Mouse (Mus musculus) small intestine, adult 2 months (tissue): Measurements from ENCODE around the gene Asprv1. TPM values are rescaled to one million over a fixed set of nuclear protein-coding genes. Genes with fewer than 3 reads are reported as not detected.

Source experiments
- H3K27ac ChIP-seq: fragments of 200-500 bp; 2 replicates; pipeline ENCODE4 v1.5.1; 2012; ENCODE audit warnings: low read depth, low read length, control low read depth, inconsistent platforms; ENCODE audit not compliant: insufficient read depth
- H3K27me3 ChIP-seq: fragments of 200-500 bp; 2 replicates; pipeline ENCODE4 v1.6.1; 2012; ENCODE audit warnings: mild to moderate bottlenecking, moderate library complexity, low read length, inconsistent platforms; ENCODE audit not compliant: control insufficient read depth, insufficient read depth
- H3K36me3 ChIP-seq: fragments of 200-500 bp; 2 replicates; pipeline ENCODE4 v1.6.1; 2012; ENCODE audit warnings: mild to moderate bottlenecking, low read length, control low read depth, inconsistent platforms; ENCODE audit not compliant: control insufficient read depth, insufficient read depth
- H3K4me1 ChIP-seq: fragments of 200-500 bp; 2 replicates; pipeline ENCODE4 v1.6.1; 2012; ENCODE audit warnings: low read length, inconsistent platforms, mixed read lengths; ENCODE audit not compliant: control insufficient read depth, insufficient read depth, insufficient read length
- H3K4me3 ChIP-seq: fragments of 200-500 bp; 2 replicates; pipeline ENCODE4 v1.5.1; 2012; ENCODE audit warnings: low read depth, mild to moderate bottlenecking, control low read depth, inconsistent platforms, low read length, moderate library complexity
- CTCF ChIP-seq: fragments of 200-500 bp; IDR thresholded peaks from 2 replicates; pipeline ENCODE4 v1.5.1; 2012; ENCODE audit warnings: low read depth, mild to moderate bottlenecking, control low read depth, inconsistent platforms, low read length, moderate library complexity, mixed read lengths; ENCODE audit not compliant: insufficient replicate concordance, insufficient read length; ENCODE audit errors: extremely low read depth
- POLR2A ChIP-seq: fragments of 200-500 bp; IDR thresholded peaks from 2 replicates; pipeline ENCODE4 v1.6.1; 2012; ENCODE audit warnings: low read depth, mild to moderate bottlenecking, control low read depth, inconsistent platforms, low read length, moderate library complexity
- WGBS: fragments of 180-500 bp; shearing (Covaris S2); methylation state at CpG from one replicate; pipeline ENCODE4 v1.1.7; 2018; 5-methylcytosine and 5-hydroxymethylcytosine counted together
- polyA plus RNA-seq: library from polyadenylated mRNA; depleted of rRNA; stranded (reverse); fragments of >200 nt; gene quantifications from 2 replicates; pipeline ENCODE4 v1.2.3, GENCODE M21; 2012; rRNA removed

Gene Asprv1
- 0.20 and 0.23 TPM in 2 replicates for polyA plus RNA-seq

- no peak for TF ChIP-seq CTCF
- no peak for TF ChIP-seq POLR2A
- Histone ChIP-seq H3K4me3 (no peak within 1 kb of the TSS), H3K4me1 (peaks cover 14% of the 10 kb centered on the region), H3K27me3 (no peaks in the 10 kb centered on the region), H3K36me3 (no peaks in the 10 kb centered on the region), H3K27ac (no peak within 1 kb of the TSS)
- 66% methylated on average over 10 of the region's 10 CpGs for WGBS
These were observed at the start of gene Asprv1 for GRCm38 (mm10) chr6:86627946-86628345. TSS of gene Asprv1 (plus strand) at chr6:86628164.

GRCm38 (mm10) chr6:86578396-86578795, 49.6 kb upstream of the Asprv1 start:
- Histone ChIP-seq H3K4me1 (peaks cover 15% of the 10 kb centered on the region), H3K4me3 (no peak overlapping the region), H3K27me3 (no peaks in the 10 kb centered on the region), H3K27ac (0 out of 2 replicates have a peak overlapping the region, but pooled peaks have one; percentile 3), H3K36me3 (no peaks in the 10 kb centered on the region)
- WGBS, result 17% methylated on average over 2 of the region's 2 CpGs
- TF ChIP-seq POLR2A, result no peak
- TF ChIP-seq CTCF, result no peak

- WGBS, result 81% methylated on average over 2 of the region's 2 CpGs
- TF ChIP-seq POLR2A (no peak), CTCF (no peak)
- Histone ChIP-seq H3K27ac (no peak overlapping the region), H3K4me3 (no peak overlapping the region), H3K4me1 (peaks cover 24% of the 10 kb centered on the region), H3K36me3 (no peaks in the 10 kb centered on the region), H3K27me3 (no peaks in the 10 kb centered on the region)
These were observed 48.7 kb upstream of the Asprv1 start for GRCm38 (mm10) chr6:86579066-86579784.

GRCm38 (mm10) chr6:86579926-86580325, 48.0 kb upstream of the Asprv1 start:
- 93% methylated on average over 3 of the region's 3 CpGs for WGBS
- no peaks in the 10 kb centered on the region for H3K36me3 ChIP-seq

GRCm38 (mm10) chr6:86583141-86583540, 44.8 kb upstream of the Asprv1 start:
- H3K27ac ChIP-seq, result no peak overlapping the region
- H3K36me3 ChIP-seq, result no peaks in the 10 kb centered on the region

More at GRCm38 (mm10) chr6:86579926-86580325, 48.0 kb upstream of the Asprv1 start:
- TF ChIP-seq CTCF (no peak), POLR2A (no peak)
- H3K4me1 ChIP-seq, result peaks cover 30% of the 10 kb centered on the region
- no peak overlapping the region for H3K4me3 ChIP-seq
- no peaks in the 10 kb centered on the region for H3K27me3 ChIP-seq
- no peak overlapping the region for H3K27ac ChIP-seq

GRCm38 (mm10) chr6:86583601-86584215, 44.3 kb upstream of the Asprv1 start:
- 60% methylated on average over 8 of the region's 8 CpGs for WGBS
- peak overlapping the region; percentile 82; the same call in 1 of the 2 replicates for H3K27ac ChIP-seq
- no peaks in the 10 kb centered on the region for H3K36me3 ChIP-seq
- TF ChIP-seq POLR2A (no peak), CTCF (no peak)
- H3K27me3 ChIP-seq, result no peaks in the 10 kb centered on the region
- H3K4me1 ChIP-seq, result peaks cover 29% of the 10 kb centered on the region
- no peak overlapping the region for H3K4me3 ChIP-seq

More at GRCm38 (mm10) chr6:86583141-86583540, 44.8 kb upstream of the Asprv1 start:
- no peaks in the 10 kb centered on the region for H3K27me3 ChIP-seq
- WGBS, result 95% methylated on average over 3 of the region's 3 CpGs
- TF ChIP-seq POLR2A (no peak), CTCF (no peak)
- no peak overlapping the region for H3K4me3 ChIP-seq
- H3K4me1 ChIP-seq, result peaks cover 34% of the 10 kb centered on the region
